Mouse (Mus musculus): Measurements from ENCODE around the gene Ppp6r3. TPM values are rescaled to one million over a fixed set of nuclear protein-coding genes. Genes with fewer than 3 reads are reported as not detected.

Gene Ppp6r3
- total RNA-seq, 1 experiment, result 104 TPM

GRCm38 (mm10) chr19:3450714-3451113 is 124.8 kb downstream of the Ppp6r3 start:
- in situ Hi-C loops (cut with MboI; ENCODE audit: low sequenced_read_pairs in 2 of 2, unreplicated experiment in 2 of 2), result no loop called here
- no peaks in the 10 kb centered on the region for H3K9me3 ChIP-seq (ENCODE audit: control insufficient read depth, insufficient read depth, low read depth, low read length)

GRCm38 (mm10) chr19:3449248-3449647 is 126.3 kb downstream of the Ppp6r3 start:
- in situ Hi-C loops (cut with MboI; ENCODE audit: low sequenced_read_pairs in 2 of 2, unreplicated experiment in 2 of 2), result no loop called here
- Histone ChIP-seq H3K36me3 (ENCODE audit: control insufficient read depth, insufficient read depth, low read length, poor library complexity, severe bottlenecking) (no peaks in the 10 kb centered on the region), H3K4me1 (ENCODE audit: control insufficient read depth in 2 of 2, insufficient read depth in 2 of 2, low read length in 2 of 2, poor library complexity in 1 of 2) (peaks cover 0 to 2% of the 10 kb centered on the region in 2 experiments; a peak in 1 of 4 replicates), H3K9ac (ENCODE audit: insufficient read depth, low read depth, low read length, poor library complexity, severe bottlenecking) (no peak overlapping the region), H3K9me3 (ENCODE audit: control insufficient read depth, insufficient read depth, low read depth, low read length) (no peaks in the 10 kb centered on the region), H3K4me3 (ENCODE audit: insufficient read depth in 1 of 2, low read depth in 1 of 2, low read length in 2 of 2, poor library complexity in 1 of 2, severe bottlenecking in 1 of 2) (no peak overlapping the region), H3K27ac (ENCODE audit: insufficient read depth, low read depth, low read length, poor library complexity, severe bottlenecking) (no peak overlapping the region)
- DNase-seq (ENCODE audit: low read depth, low spot score), result no peak
- TF ChIP-seq MAFK (IDR thresholded peaks at IDR 0.05; ENCODE audit: insufficient read depth, low read depth, low read length) (no peak), CHD2 (IDR thresholded peaks at IDR 0.05; ENCODE audit: low read depth, low read length) (no peak), HCFC1 (IDR thresholded peaks at IDR 0.05; ENCODE audit: borderline replicate concordance, insufficient read depth, low read length) (no peak), ZC3H11A (IDR thresholded peaks at IDR 0.05; ENCODE audit: borderline replicate concordance, low read depth, low read length) (no peak), ZNF384 (IDR thresholded peaks at IDR 0.05; ENCODE audit: low read depth, low read length) (no peak)

More at GRCm38 (mm10) chr19:3450714-3451113, 124.8 kb downstream of the Ppp6r3 start:
- H3K27ac ChIP-seq (ENCODE audit: insufficient read depth, low read depth, low read length, poor library complexity, severe bottlenecking), result no peak overlapping the region
- TF ChIP-seq HCFC1 (IDR thresholded peaks at IDR 0.05; ENCODE audit: borderline replicate concordance, insufficient read depth, low read length) (no peak), MAFK (IDR thresholded peaks at IDR 0.05; ENCODE audit: insufficient read depth, low read depth, low read length) (no peak), ZC3H11A (IDR thresholded peaks at IDR 0.05; ENCODE audit: borderline replicate concordance, low read depth, low read length) (no peak), ZNF384 (IDR thresholded peaks at IDR 0.05; ENCODE audit: low read depth, low read length) (no peak), CHD2 (IDR thresholded peaks at IDR 0.05; ENCODE audit: low read depth, low read length) (no peak)
- H3K9ac ChIP-seq (ENCODE audit: insufficient read depth, low read depth, low read length, poor library complexity, severe bottlenecking), result no peak overlapping the region
- peaks cover 0 to 2% of the 10 kb centered on the region in 2 experiments; a peak in 1 of 4 replicates for H3K4me1 ChIP-seq (ENCODE audit: control insufficient read depth in 2 of 2, insufficient read depth in 2 of 2, low read length in 2 of 2, poor library complexity in 1 of 2)
- no peak for DNase-seq (ENCODE audit: low read depth, low spot score)
- no peak overlapping the region for H3K4me3 ChIP-seq (ENCODE audit: insufficient read depth in 1 of 2, low read depth in 1 of 2, low read length in 2 of 2, poor library complexity in 1 of 2, severe bottlenecking in 1 of 2)
- peaks cover 8% of the 10 kb centered on the region for H3K36me3 ChIP-seq (ENCODE audit: control insufficient read depth, insufficient read depth, low read length, poor library complexity, severe bottlenecking)

DNA sequence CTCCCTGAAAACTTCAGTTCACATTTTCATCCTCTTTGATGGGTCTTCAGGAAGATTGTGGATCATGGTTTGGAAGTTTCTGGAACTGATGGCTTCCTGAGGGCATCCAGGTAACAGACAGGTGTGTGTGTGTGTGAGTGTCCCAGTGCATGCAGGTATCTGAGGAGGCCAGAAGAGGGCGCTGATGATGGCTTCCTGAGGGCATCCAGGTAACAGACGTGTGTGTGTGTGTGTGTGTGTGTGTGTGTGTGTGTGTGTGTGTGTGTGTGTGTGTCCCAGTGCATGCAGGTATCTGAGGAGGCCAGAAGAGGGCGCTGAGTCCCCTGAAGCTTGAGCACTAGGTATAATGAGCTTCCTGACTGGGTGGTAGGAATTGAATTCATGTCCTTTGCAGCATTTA is 128.2 kb downstream of the Ppp6r3 start:
- DNase-seq (ENCODE audit: low read depth, low spot score), result peak; percentile 28
- Histone ChIP-seq H3K4me1 (ENCODE audit: control insufficient read depth in 2 of 2, insufficient read depth in 2 of 2, low read length in 2 of 2, poor library complexity in 1 of 2) (peaks cover 0 to 2% of the 10 kb centered on the region in 2 experiments; a peak in 1 of 4 replicates), H3K36me3 (ENCODE audit: control insufficient read depth, insufficient read depth, low read length, poor library complexity, severe bottlenecking) (no peaks in the 10 kb centered on the region), H3K9me3 (ENCODE audit: control insufficient read depth, insufficient read depth, low read depth, low read length) (no peaks in the 10 kb centered on the region), H3K9ac (ENCODE audit: insufficient read depth, low read depth, low read length, poor library complexity, severe bottlenecking) (no peak overlapping the region), H3K27ac (ENCODE audit: insufficient read depth, low read depth, low read length, poor library complexity, severe bottlenecking) (no peak overlapping the region), H3K4me3 (ENCODE audit: insufficient read depth in 1 of 2, low read depth in 1 of 2, low read length in 2 of 2, poor library complexity in 1 of 2, severe bottlenecking in 1 of 2) (no peak overlapping the region)
- TF ChIP-seq HCFC1 (IDR thresholded peaks at IDR 0.05; ENCODE audit: borderline replicate concordance, insufficient read depth, low read length) (no peak), ZNF384 (IDR thresholded peaks at IDR 0.05; ENCODE audit: low read depth, low read length) (no peak), ZC3H11A (IDR thresholded peaks at IDR 0.05; ENCODE audit: borderline replicate concordance, low read depth, low read length) (no peak), MAFK (IDR thresholded peaks at IDR 0.05; ENCODE audit: insufficient read depth, low read depth, low read length) (no peak), CHD2 (IDR thresholded peaks at IDR 0.05; ENCODE audit: low read depth, low read length) (no peak)
- in situ Hi-C loops (cut with MboI; ENCODE audit: low sequenced_read_pairs in 2 of 2, unreplicated experiment in 2 of 2), result no loop called here

- TF ChIP-seq CHD2 (IDR thresholded peaks at IDR 0.05; ENCODE audit: low read depth, low read length) (no peak), HCFC1 (IDR thresholded peaks at IDR 0.05; ENCODE audit: borderline replicate concordance, insufficient read depth, low read length) (no peak), MAFK (IDR thresholded peaks at IDR 0.05; ENCODE audit: insufficient read depth, low read depth, low read length) (no peak), ZNF384 (IDR thresholded peaks at IDR 0.05; ENCODE audit: low read depth, low read length) (no peak), ZC3H11A (IDR thresholded peaks at IDR 0.05; ENCODE audit: borderline replicate concordance, low read depth, low read length) (no peak)
- Histone ChIP-seq H3K36me3 (ENCODE audit: control insufficient read depth, insufficient read depth, low read length, poor library complexity, severe bottlenecking) (no peaks in the 10 kb centered on the region), H3K4me1 (ENCODE audit: control insufficient read depth in 2 of 2, insufficient read depth in 2 of 2, low read length in 2 of 2, poor library complexity in 1 of 2) (peaks cover 0 to 7% of the 10 kb centered on the region in 2 experiments; a peak in 1 of 4 replicates), H3K27ac (ENCODE audit: insufficient read depth, low read depth, low read length, poor library complexity, severe bottlenecking) (no peak overlapping the region), H3K9me3 (ENCODE audit: control insufficient read depth, insufficient read depth, low read depth, low read length) (no peaks in the 10 kb centered on the region), H3K9ac (ENCODE audit: insufficient read depth, low read depth, low read length, poor library complexity, severe bottlenecking) (no peak overlapping the region), H3K4me3 (ENCODE audit: insufficient read depth in 1 of 2, low read depth in 1 of 2, low read length in 2 of 2, poor library complexity in 1 of 2, severe bottlenecking in 1 of 2) (no peak overlapping the region)
- in situ Hi-C loops (cut with MboI; ENCODE audit: low sequenced_read_pairs in 2 of 2, unreplicated experiment in 2 of 2), result no loop called here
- no peak for DNase-seq (ENCODE audit: low read depth, low spot score)
Measured at GRCm38 (mm10) chr19:3441092-3441491, 134.5 kb downstream of the Ppp6r3 start.

Data from ES-E14 (cell line).